Mouse (Mus musculus) adrenal gland, postnatal 14 days (tissue): ENCODE measurements around the gene C130032M10Rik. TPM values are rescaled to one million over a fixed set of nuclear protein-coding genes. Genes with fewer than 3 reads are reported as not detected.

ENCODE experiments used
- DNase-seq: peaks from one replicate; pipeline ENCODE4 v3.0.0; 2021; ENCODE audit warnings: mixed read lengths
- total RNA-seq: library from RNA; stranded (reverse); gene quantifications from 2 replicates; pipeline ENCODE4 v1.2.3, GENCODE M21; 2021

C130032M10Rik gene
- total RNA-seq, 1 experiment from 2014 or later, result not detected

GRCm38 (mm10) chr9:114549117-114549516 is 33.6 kb downstream of the C130032M10Rik start:
- DNase-seq, result no peak

GRCm38 (mm10) chr9:114550033-114550432 is 34.5 kb downstream of the C130032M10Rik start:
- no peak for DNase-seq

GRCm38 (mm10) chr9:114553828-114554227 is 38.3 kb downstream of the C130032M10Rik start:
- no peak for DNase-seq

- no peak for DNase-seq
Observed at GRCm38 (mm10) chr9:114554355-114554979, 39.0 kb downstream of the C130032M10Rik start.

GRCm38 (mm10) chr9:114556276-114556855 is 40.9 kb downstream of the C130032M10Rik start:
- no peak for DNase-seq

- DNase-seq, result no peak
Observed at GRCm38 (mm10) chr9:114557086-114557485, 41.6 kb downstream of the C130032M10Rik start.

- no peak for DNase-seq
Observed at GRCm38 (mm10) chr9:114560141-114560540, 44.6 kb downstream of the C130032M10Rik start.

- DNase-seq, result no peak
Observed at GRCm38 (mm10) chr9:114560771-114561670, 45.5 kb downstream of the C130032M10Rik start.

GRCm38 (mm10) chr9:114561671-114561971 is 46.1 kb downstream of the C130032M10Rik start:
- no peak for DNase-seq

GRCm38 (mm10) chr9:114562031-114562918 is 46.8 kb downstream of the C130032M10Rik start:
- no peak for DNase-seq

- no peak for DNase-seq
Observed at GRCm38 (mm10) chr9:114562919-114563751, 47.6 kb downstream of the C130032M10Rik start.

- DNase-seq, result no peak
Observed at GRCm38 (mm10) chr9:114563761-114564606, 48.5 kb downstream of the C130032M10Rik start, which contains the start of gene Trim71. Trim71 (minus strand) TSS chr9:114564369.

GRCm38 (mm10) chr9:114564667-114565066 is 49.2 kb downstream of the C130032M10Rik start:
- DNase-seq, result no peak

Other genes starting within 250 kb of the C130032M10Rik start
- not detected in 2 replicates for gene Bcl2a1c, start 185.6 kb upstream of the C130032M10Rik start, total RNA-seq
- gene Crtap, start 125.0 kb upstream of the C130032M10Rik start, total RNA-seq, result 84.4 and 85.4 TPM in 2 replicates
- 25.5 and 25.6 TPM in 2 replicates for gene Glb1, start 114.6 kb upstream of the C130032M10Rik start, total RNA-seq
- 6.9 and 8.2 TPM in 2 replicates for gene Tmppe, start 114.6 kb upstream of the C130032M10Rik start, total RNA-seq
- gene Ccr4, start 10.8 kb upstream of the C130032M10Rik start, total RNA-seq, result not detected in 2 replicates
- gene Trim71, start 48.7 kb downstream of the C130032M10Rik start, total RNA-seq, result 0.04 TPM in 1 of 2 replicates, not detected in the other
- 33.9 and 36.5 TPM in 2 replicates for gene Cnot10, start 124.5 kb downstream of the C130032M10Rik start, total RNA-seq
- 37.1 and 44.6 TPM in 2 replicates for gene Dync1li1, start 173.1 kb downstream of the C130032M10Rik start, total RNA-seq
- gene Cmtm6, start 215.4 kb downstream of the C130032M10Rik start, total RNA-seq, result 57.6 and 58.5 TPM in 2 replicates